Mouse (Mus musculus) lung, adult 2 months (tissue): ENCODE measurements around the gene Pum3. TPM values are rescaled to one million over a fixed set of nuclear protein-coding genes. Genes with fewer than 3 reads are reported as not detected.
"Not testable (repeated sequence)": the region's sequence is repeated elsewhere in the genome, so short reads cannot be mapped to it uniquely, and the experiment has no call there.

ENCODE experiments used
- DNase-seq: peaks from one replicate; pipeline ENCODE4 v3.0.0; 2022
- H3K4me1 ChIP-seq: fragments of 200-500 bp; 2 replicates; pipeline ENCODE4 v1.6.1; 2011; ENCODE audit warnings: low read length; ENCODE audit not compliant: control insufficient read depth, insufficient read depth
- H3K4me3 ChIP-seq: fragments of 200-500 bp; replicated peaks from 2 replicates; pipeline ENCODE3; 2011; ENCODE audit warnings: low read depth, mild to moderate bottlenecking, control low read depth, low read length; ENCODE audit errors: extremely low read depth
- CTCF ChIP-seq: fragments of 200-500 bp; IDR thresholded peaks from 2 replicates; pipeline ENCODE4 v1.5.1; 2011; ENCODE audit warnings: mild to moderate bottlenecking, low read length, control low read depth; ENCODE audit not compliant: insufficient read depth
- POLR2A ChIP-seq: fragments of 200-500 bp; IDR thresholded peaks from 2 replicates; pipeline ENCODE4 v1.6.1; 2011; ENCODE audit warnings: low read depth, mild to moderate bottlenecking, control low read depth, low read length, borderline replicate concordance; ENCODE audit errors: extremely low read depth
- WGBS: fragments of 180-500 bp; shearing (Covaris S2); methylation state at CpG from one replicate; pipeline ENCODE4 v1.1.7; 2018; 5-methylcytosine and 5-hydroxymethylcytosine counted together
- polyA plus RNA-seq: library from polyadenylated mRNA; depleted of rRNA; stranded (reverse); fragments of >200 nt; gene quantifications from 2 replicates; pipeline ENCODE4 v1.2.3, GENCODE M21; 2012

Pum3 gene
- polyA plus RNA-seq, 1 experiment: 18.9 TPM

DNA sequence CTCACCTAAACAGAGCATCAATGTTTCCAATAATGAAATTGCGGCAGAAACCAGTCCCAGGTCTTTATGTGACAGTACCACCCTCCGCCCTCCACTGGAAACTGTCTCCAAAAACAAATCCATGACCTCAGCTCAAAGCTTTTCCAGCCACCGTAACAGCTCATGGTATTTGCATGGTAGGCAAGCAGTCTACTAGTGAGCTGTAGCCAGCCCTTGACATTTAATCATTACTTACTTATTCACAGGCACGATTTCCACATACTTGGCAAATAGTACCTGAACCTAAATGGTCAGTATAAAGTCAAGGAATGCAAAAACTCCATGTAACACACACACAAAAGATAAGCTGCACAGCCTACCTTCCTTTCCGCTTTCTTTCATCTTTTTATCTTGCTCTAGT, 33.7 kb downstream of the Pum3 start:
- Histone ChIP-seq H3K4me3 (no peak overlapping the region), H3K4me1 (no peaks in the 10 kb centered on the region; the same call in 1 of the 2 replicates)
- no peak for DNase-seq
- TF ChIP-seq CTCF (no peak), POLR2A (no peak)
- 72% methylated on average over 5 of the region's 5 CpGs for WGBS

DNA sequence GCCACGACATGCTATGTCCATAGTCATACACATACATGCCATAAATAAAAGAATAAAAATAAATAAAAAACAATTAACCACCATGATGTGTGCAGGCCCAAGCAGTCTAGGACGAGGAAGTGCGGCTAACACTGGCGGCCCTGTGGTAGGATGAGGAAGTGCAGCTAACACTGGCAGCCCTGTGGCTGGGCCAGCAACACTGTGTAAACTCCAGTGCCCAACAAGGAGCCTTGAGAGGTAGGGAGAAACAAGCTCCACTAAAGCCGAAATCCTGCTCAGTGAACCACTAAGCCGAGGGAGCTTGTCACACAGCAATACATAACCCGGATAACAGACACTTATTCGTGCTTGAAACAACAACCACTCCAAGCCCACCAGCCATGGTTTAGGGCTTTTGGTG, 34.1 kb downstream of the Pum3 start:
- TF ChIP-seq POLR2A: no peak
- peak; percentile 37; the same call in 1 of the 2 replicates for TF ChIP-seq CTCF
- H3K4me1 ChIP-seq: no peaks in the 10 kb centered on the region; the same call in 1 of the 2 replicates
- 73% methylated on average over 8 of the region's 8 CpGs for WGBS
- H3K4me3 ChIP-seq: no peak overlapping the region
- no peak for DNase-seq

DNA sequence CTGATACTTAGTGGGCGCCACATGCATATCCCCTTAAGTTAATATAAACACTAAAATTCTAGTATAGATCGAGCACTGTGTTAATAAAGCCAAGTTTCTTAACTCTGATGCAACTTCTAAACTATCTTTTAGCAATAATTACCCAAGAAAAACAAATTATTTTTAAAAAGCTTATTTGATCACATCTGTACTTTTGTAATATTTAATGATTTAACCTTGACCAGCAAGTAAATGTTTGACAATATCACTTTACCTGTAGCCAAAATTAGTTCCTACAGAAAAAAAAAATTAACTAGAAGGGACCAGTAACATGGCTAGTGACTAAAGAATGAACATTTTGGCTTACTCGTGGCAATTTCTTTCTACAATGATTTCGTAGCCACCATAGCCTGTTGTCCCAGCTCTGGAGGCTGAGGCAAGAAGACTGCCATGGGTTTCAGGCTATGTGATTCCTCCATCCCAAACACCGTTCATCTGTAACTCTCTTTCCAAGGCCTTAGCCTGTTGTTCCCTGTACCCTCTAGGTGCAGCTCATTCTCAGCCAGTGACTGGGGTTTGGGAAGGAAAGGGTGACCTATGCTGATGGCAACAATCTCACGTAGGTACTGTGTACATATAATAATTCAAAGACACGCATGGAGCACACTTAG, 35.2 kb downstream of the Pum3 start:
- H3K4me1 ChIP-seq: no peaks in the 10 kb centered on the region; the same call in 1 of the 2 replicates
- no peak for DNase-seq
- H3K4me3 ChIP-seq: no peak overlapping the region
- WGBS: 89% methylated on average over 7 of the region's 7 CpGs
- TF ChIP-seq CTCF (no peak), POLR2A (no peak)

DNA sequence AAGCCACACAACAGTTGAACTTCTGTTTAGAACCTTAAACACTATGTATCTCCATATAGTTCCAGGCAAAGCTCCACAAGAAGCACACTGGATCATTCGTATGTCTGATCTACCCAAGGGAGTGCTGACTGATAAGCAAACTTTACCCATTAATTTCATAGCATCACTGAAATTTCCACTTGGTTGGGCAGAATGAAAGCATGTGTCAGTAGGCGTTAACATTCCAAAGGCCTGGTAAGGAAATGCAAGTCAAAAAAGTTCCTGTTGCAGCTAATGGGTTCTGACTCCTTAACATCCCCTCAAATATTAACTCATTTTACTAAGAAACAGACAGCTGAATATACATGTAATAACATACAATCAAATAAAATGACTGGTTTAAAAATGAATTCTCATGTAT, 37.2 kb downstream of the Pum3 start:
- WGBS: 85% methylated on average over 2 of the region's 2 CpGs
- no peak for TF ChIP-seq CTCF
- no peak for TF ChIP-seq POLR2A
- no peak for DNase-seq
- no peak overlapping the region for H3K4me3 ChIP-seq
- H3K4me1 ChIP-seq: no peaks in the 10 kb centered on the region; the same call in 1 of the 2 replicates

DNA sequence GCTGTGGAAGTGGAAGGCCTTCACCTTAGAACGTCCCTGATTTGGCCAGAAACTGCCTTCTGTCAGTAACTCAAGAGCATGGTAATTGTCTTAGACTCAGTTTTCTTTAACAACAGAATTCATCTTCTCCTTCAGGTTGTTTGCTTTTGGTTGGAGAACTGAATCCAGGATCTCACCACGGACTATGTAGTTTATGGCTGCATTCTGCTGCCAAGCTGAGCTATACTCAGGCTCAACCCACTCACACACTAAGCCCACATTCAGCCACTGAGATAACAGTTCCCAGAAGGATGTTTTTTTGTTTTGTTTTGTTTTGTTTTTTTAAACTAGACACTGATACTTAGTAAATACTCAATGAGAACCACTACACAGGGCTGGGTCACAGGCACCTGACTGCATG, 38.3 kb downstream of the Pum3 start:
- DNase-seq: no peak
- TF ChIP-seq POLR2A (no peak), CTCF (no peak)
- H3K4me1 ChIP-seq: no peaks in the 10 kb centered on the region; the same call in 1 of the 2 replicates
- WGBS: 89% methylated on average over 2 of the region's 2 CpGs
- H3K4me3 ChIP-seq: no peak overlapping the region

DNA sequence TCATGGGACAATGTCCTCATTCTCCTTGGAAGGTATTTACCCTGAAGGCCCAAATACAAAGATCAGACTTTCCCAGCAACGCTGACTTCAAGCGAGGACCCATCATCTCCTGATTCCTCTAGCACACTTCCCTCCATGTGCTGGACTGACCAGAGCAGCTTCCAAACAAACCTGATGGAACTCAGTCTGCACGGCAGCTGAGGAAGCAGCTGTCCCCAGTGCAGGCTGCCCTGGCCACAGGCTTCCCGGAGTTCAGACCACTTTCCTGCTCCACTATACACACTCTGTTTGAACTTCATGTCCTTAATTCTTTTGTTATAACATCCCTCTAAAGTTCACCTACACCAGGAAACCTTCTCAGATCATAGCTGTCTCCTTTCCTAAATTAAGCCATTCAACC, 40.1 kb downstream of the Pum3 start:
- DNase-seq, H3K4me3 ChIP-seq, H3K4me1 ChIP-seq: not testable (repeated sequence)
- 90% methylated on average over 4 of the region's 4 CpGs for WGBS

DNA sequence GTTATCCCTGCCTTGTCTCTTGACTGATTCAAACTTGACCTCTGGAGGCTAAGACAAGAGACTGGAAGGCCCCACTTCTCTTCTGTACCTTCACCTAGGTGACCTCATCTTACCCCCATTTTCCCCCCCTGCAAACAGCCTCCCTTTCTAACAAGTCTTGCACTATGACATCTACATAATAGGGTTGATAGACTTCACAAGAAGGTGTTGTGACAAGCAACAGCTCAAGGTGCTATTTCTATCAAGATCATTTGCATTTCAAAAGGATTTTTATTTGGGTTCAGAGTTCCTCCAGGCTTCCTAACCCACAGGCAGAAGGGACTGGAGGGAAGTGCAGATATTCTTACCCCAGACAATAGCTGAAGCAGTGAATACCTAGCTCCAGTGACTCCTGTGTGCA, 44.3 kb downstream of the Pum3 start:
- TF ChIP-seq CTCF (no peak), POLR2A (no peak)

DNA sequence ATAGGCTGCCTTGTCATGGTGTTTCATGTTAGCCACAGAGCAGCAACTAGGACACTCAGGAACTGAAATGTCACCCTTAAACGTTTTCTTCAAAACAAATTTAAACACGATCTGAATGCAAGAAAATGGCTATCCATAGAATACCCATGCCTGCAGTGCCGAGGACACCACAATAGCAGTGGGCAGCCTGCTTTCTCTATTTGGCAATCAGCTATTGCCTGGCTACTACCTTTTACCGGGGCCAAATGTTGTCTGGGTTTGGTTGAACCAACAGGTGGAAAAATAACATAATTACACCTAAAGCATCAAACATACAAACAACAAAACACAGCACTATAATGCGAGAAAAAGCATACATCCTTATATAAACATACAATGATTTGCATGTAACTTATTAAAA, 46.4 kb downstream of the Pum3 start:
- Histone ChIP-seq H3K4me1 (no peaks in the 10 kb centered on the region; the same call in 1 of the 2 replicates), H3K4me3 (no peak overlapping the region)
- WGBS: 91% methylated on average over 5 of the region's 5 CpGs
- TF ChIP-seq POLR2A (no peak), CTCF (no peak)
- no peak for DNase-seq

More for the DNA sequence above, 44.3 kb downstream of the Pum3 start:
- no peaks in the 10 kb centered on the region; the same call in 1 of the 2 replicates for H3K4me1 ChIP-seq
- no peak overlapping the region for H3K4me3 ChIP-seq
- no peak for DNase-seq

DNA sequence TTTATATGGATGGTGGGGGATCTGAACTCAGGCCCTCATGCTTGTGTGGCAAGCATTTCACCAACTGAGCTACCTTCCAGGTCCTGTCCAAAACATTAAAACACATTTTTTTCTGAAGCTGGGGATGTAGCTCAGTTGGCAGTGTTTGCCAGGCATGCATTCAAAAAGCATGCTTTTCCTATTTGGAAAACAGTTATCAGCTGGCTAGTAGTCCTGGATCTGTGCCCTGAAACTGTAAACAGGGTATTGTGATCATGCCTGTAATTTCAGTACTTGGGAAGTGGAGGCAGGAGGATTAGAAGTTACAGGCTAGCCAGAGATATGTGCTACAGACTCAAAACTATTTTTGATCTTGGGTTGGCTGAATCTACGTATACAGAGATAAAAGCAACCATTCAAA, 47.5 kb downstream of the Pum3 start:
- no peak for DNase-seq
- WGBS: 41% methylated on average over 1 of the region's 1 CpGs
- Histone ChIP-seq H3K4me3 (no peak overlapping the region), H3K4me1 (no peaks in the 10 kb centered on the region; the same call in 1 of the 2 replicates)
- TF ChIP-seq CTCF: no peak

DNA sequence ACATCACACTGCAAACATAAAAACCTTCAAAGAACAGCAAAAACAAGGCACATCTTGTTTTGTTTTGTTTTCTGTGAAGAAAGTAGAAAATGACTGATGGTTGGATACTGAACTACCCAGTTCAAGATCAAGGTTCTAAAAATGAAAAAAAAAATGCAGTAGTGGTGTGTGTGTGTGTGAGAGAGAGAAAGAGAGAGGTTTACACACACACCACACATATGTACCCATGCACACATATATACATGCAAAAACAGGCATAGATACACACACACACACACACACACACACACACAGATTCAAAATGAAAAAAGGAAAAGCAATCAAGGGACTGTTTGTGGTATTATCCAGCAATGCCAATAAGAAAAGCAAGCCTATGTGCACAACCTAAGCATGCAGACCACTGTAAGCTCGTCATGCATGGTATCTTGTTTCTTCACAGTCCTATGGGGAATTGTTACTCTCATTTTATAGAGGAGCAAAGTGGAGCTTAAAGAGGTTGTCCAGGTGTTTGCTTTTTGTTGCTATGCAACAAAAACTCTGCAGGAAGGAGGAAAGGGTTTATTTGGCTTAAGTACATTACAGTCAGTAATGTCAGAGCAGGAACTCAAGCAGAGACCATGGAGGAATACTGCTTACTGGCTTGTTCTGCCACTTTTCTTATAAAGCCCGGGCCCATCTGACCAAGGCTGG, 49.8 kb downstream of the Pum3 start:
- DNase-seq: no peak
- TF ChIP-seq POLR2A (no peak), CTCF (no peak)
- WGBS: 58% methylated on average over 2 of the region's 2 CpGs

DNA sequence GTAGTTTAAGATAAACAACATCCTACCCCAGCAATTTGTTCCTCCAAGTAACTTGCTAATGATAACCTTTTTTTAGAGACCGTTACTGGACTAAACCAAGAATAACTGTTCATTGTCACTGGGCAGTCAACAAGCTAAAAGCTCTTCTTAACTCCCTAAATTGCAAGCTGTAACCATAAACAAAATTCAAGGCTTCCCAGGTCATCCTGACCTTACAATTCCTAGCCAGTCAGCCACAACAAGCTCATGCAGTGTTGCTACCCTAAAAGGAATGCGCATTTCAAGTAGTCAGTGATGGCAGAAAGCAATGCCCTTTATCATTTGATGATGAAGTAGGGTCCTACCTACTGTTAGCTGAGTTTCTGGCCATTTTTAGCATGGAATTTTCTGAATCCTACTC, 58.8 kb downstream of the Pum3 start:
- no peak for DNase-seq
- Histone ChIP-seq H3K4me1 (peaks cover 2% of the 10 kb centered on the region; the same call in 1 of the 2 replicates), H3K4me3 (no peak overlapping the region)
- whole genome bisulfite sequencing: 79% methylated on average over 2 of the region's 2 CpGs
- TF ChIP-seq CTCF (no peak), POLR2A (no peak)

More for the DNA sequence above, 49.8 kb downstream of the Pum3 start:
- no peak overlapping the region for H3K4me3 ChIP-seq
- H3K4me1 ChIP-seq: no peaks in the 10 kb centered on the region; the same call in 1 of the 2 replicates
